Mouse (Mus musculus) lung, embryonic 14.5 days (tissue): ENCODE measurements at regions not wholly inside any gene's neighbourhood (a gene's known extent, or its start where the extent isn't known, plus 50 kb on each side); places are given as distances from the start of the nearest gene placed in this dataset.
A peak's percentile ranks its signal among the peaks of the same experiment; 100 is the strongest.

Source experiments
- ATAC-seq: fragments of 200-750 bp; cut with Nextera tagmentation; 2 replicates; pipeline ENCODE4 v1.8.0; 2017; ENCODE audit warnings: mild to moderate bottlenecking, moderate TSS enrichment, moderate library complexity; ENCODE audit not compliant: insufficient read depth
- DNase-seq: peaks from one replicate; pipeline ENCODE4 v3.0.0-alpha.2; 2015
- H3K27ac ChIP-seq: fragments of 300-500 bp; sonication (generic); 2 replicates; pipeline ENCODE4 v1.5.1; 2014; ENCODE audit warnings: low read depth, mild to moderate bottlenecking, moderate library complexity
- H3K27me3 ChIP-seq: fragments of 300-500 bp; sonication (generic); 2 replicates; pipeline ENCODE4 v1.6.1; 2014; ENCODE audit warnings: low read length, control low read depth; ENCODE audit not compliant: insufficient read depth
- H3K36me3 ChIP-seq: fragments of 300-500 bp; sonication (generic); 2 replicates; pipeline ENCODE4 v1.6.1; 2014; ENCODE audit warnings: control low read depth; ENCODE audit not compliant: insufficient read depth
- H3K4me1 ChIP-seq: fragments of 300-500 bp; sonication (generic); 2 replicates; pipeline ENCODE4 v1.6.1; 2014; ENCODE audit warnings: antibody characterized with exemption, control low read depth; ENCODE audit not compliant: insufficient read depth
- H3K4me2 ChIP-seq: fragments of 300-500 bp; sonication (generic); 2 replicates; pipeline ENCODE4 v1.6.1; 2014; ENCODE audit warnings: mild to moderate bottlenecking
- H3K4me3 ChIP-seq: fragments of 300-500 bp; sonication (generic); 2 replicates; pipeline ENCODE4 v1.5.1; 2014; ENCODE audit warnings: low read depth, low read length
- H3K9ac ChIP-seq: fragments of 300-500 bp; sonication (generic); 2 replicates; pipeline ENCODE4 v1.6.1; 2014
- H3K9me3 ChIP-seq: fragments of 300-500 bp; sonication (generic); 2 replicates; pipeline ENCODE4 v1.6.1; 2016; ENCODE audit warnings: low read depth, low read length, control low read depth
- CTCF ChIP-seq: IDR thresholded peaks from 2 replicates; pipeline ENCODE4 v1.5.1; 2016; ENCODE audit warnings: antibody characterized with exemption, low read depth
- WGBS: fragments of 180-500 bp; shearing (Covaris S2); extraction: QIAGEN DNeasy Blood & Tissue Kit; methylation state at CpG from one replicate; pipeline ENCODE4 v1.1.7; 2014; 5-methylcytosine and 5-hydroxymethylcytosine counted together

GRCm38 (mm10) chr11:6964524-6964923, 98.8 kb upstream of the Adcy1 start:
- no peak overlapping the region for H3K4me2 ChIP-seq
- no peaks in the 10 kb centered on the region for H3K9me3 ChIP-seq
- DNase-seq, result no peak
- no peak overlapping the region for H3K9ac ChIP-seq
- no peaks in the 10 kb centered on the region for H3K27me3 ChIP-seq
- H3K4me1 ChIP-seq, result no peaks in the 10 kb centered on the region
- TF ChIP-seq CTCF, result no peak
- WGBS, result 59% methylated on average over 2 of the region's 2 CpGs
- ATAC-seq, result no peak
- H3K27ac ChIP-seq, result no peak overlapping the region
- H3K36me3 ChIP-seq, result no peaks in the 10 kb centered on the region
- H3K4me3 ChIP-seq, result no peak overlapping the region

GRCm38 (mm10) chr11:6963600-6963999, 99.7 kb upstream of the Adcy1 start:
- H3K9ac ChIP-seq, result no peak overlapping the region
- ATAC-seq (no peak), DNase-seq (peak; percentile 17)
- no peaks in the 10 kb centered on the region for H3K27me3 ChIP-seq
- no peak overlapping the region for H3K4me3 ChIP-seq
- H3K27ac ChIP-seq, result no peak overlapping the region
- no peaks in the 10 kb centered on the region for H3K9me3 ChIP-seq
- no peak for TF ChIP-seq CTCF
- 48% methylated on average over 3 of the region's 3 CpGs for WGBS
- no peaks in the 10 kb centered on the region for H3K4me1 ChIP-seq
- no peak overlapping the region for H3K4me2 ChIP-seq
- no peaks in the 10 kb centered on the region for H3K36me3 ChIP-seq

- Histone ChIP-seq H3K9me3 (no peaks in the 10 kb centered on the region), H3K27ac (no peak overlapping the region), H3K9ac (no peak overlapping the region), H3K4me1 (no peaks in the 10 kb centered on the region), H3K36me3 (no peaks in the 10 kb centered on the region), H3K4me3 (no peak overlapping the region), H3K4me2 (no peak overlapping the region), H3K27me3 (no peaks in the 10 kb centered on the region)
- TF ChIP-seq CTCF, result no peak
- DNase-seq, result no peak
- no peak for ATAC-seq
- WGBS, result 69% methylated on average over 1 of the region's 1 CpGs
Measured at GRCm38 (mm10) chr11:6962786-6963575, 100.3 kb upstream of the Adcy1 start.

- TF ChIP-seq CTCF, result no peak
- Histone ChIP-seq H3K36me3 (no peaks in the 10 kb centered on the region), H3K4me3 (no peak overlapping the region), H3K27ac (no peak overlapping the region), H3K9me3 (no peaks in the 10 kb centered on the region), H3K9ac (no peak overlapping the region), H3K4me1 (no peaks in the 10 kb centered on the region), H3K27me3 (no peaks in the 10 kb centered on the region), H3K4me2 (no peak overlapping the region)
- ATAC-seq (no peak), DNase-seq (no peak)
Measured at GRCm38 (mm10) chr11:6962322-6962721, 101.0 kb upstream of the Adcy1 start.

- DNase-seq, result no peak
Measured at GRCm38 (mm10) chr11:6952787-6953186, 110.5 kb upstream of the Adcy1 start.

GRCm38 (mm10) chr11:6951361-6951760, 111.9 kb upstream of the Adcy1 start:
- Histone ChIP-seq H3K27ac (no peak overlapping the region), H3K27me3 (no peaks in the 10 kb centered on the region), H3K4me1 (no peaks in the 10 kb centered on the region), H3K4me2 (no peak overlapping the region), H3K36me3 (no peaks in the 10 kb centered on the region), H3K9me3 (no peaks in the 10 kb centered on the region), H3K9ac (no peak overlapping the region), H3K4me3 (no peak overlapping the region)
- no peak for TF ChIP-seq CTCF
- DNase-seq, result no peak
- ATAC-seq, result no peak

More at GRCm38 (mm10) chr11:6952787-6953186, 110.5 kb upstream of the Adcy1 start:
- TF ChIP-seq CTCF, result no peak
- Histone ChIP-seq H3K9me3 (no peaks in the 10 kb centered on the region), H3K27ac (no peak overlapping the region), H3K4me3 (no peak overlapping the region), H3K4me2 (no peak overlapping the region), H3K27me3 (no peaks in the 10 kb centered on the region), H3K36me3 (no peaks in the 10 kb centered on the region), H3K9ac (no peak overlapping the region), H3K4me1 (no peaks in the 10 kb centered on the region)
- WGBS, result 79% methylated on average over 1 of the region's 1 CpGs
- no peak for ATAC-seq

GRCm38 (mm10) chr11:6949051-6949450, 111.6 kb upstream of the Gm11983 start:
- no peaks in the 10 kb centered on the region for H3K9me3 ChIP-seq
- H3K4me2 ChIP-seq, result no peak overlapping the region
- H3K4me3 ChIP-seq, result no peak overlapping the region
- H3K4me1 ChIP-seq, result no peaks in the 10 kb centered on the region
- no peak overlapping the region for H3K9ac ChIP-seq
- TF ChIP-seq CTCF, result no peak
- ATAC-seq (no peak), DNase-seq (no peak)
- no peak overlapping the region for H3K27ac ChIP-seq
- no peaks in the 10 kb centered on the region for H3K27me3 ChIP-seq
- 60% methylated on average over 2 of the region's 2 CpGs for WGBS
- no peaks in the 10 kb centered on the region for H3K36me3 ChIP-seq

GRCm38 (mm10) chr11:6934157-6934556, 96.7 kb upstream of the Gm11983 start:
- TF ChIP-seq CTCF, result no peak
- no peak for ATAC-seq
- no peak for DNase-seq
- Histone ChIP-seq H3K27me3 (no peaks in the 10 kb centered on the region), H3K4me3 (no peak overlapping the region), H3K9ac (no peak overlapping the region), H3K36me3 (no peaks in the 10 kb centered on the region), H3K4me2 (no peak overlapping the region), H3K27ac (no peak overlapping the region), H3K4me1 (no peaks in the 10 kb centered on the region), H3K9me3 (no peaks in the 10 kb centered on the region)
- WGBS, result 93% methylated on average over 1 of the region's 1 CpGs
